Mouse (Mus musculus) left cerebral cortex, postnatal 4 days (tissue): ENCODE measurements at regions not wholly inside any gene's neighbourhood (a gene's known extent, or its start where the extent isn't known, plus 50 kb on each side); places are given as distances from the start of the nearest gene placed in this dataset.

Experiments
- DNase-seq: peaks from one replicate; pipeline ENCODE4 v3.0.0-alpha.2; 2022
- intact Hi-C: fragments of 180-260 bp; cut with DNase I; formaldehyde crosslinking; loops from one replicate; pipeline ENCODE4 v1.15.1; 2025

DNA sequence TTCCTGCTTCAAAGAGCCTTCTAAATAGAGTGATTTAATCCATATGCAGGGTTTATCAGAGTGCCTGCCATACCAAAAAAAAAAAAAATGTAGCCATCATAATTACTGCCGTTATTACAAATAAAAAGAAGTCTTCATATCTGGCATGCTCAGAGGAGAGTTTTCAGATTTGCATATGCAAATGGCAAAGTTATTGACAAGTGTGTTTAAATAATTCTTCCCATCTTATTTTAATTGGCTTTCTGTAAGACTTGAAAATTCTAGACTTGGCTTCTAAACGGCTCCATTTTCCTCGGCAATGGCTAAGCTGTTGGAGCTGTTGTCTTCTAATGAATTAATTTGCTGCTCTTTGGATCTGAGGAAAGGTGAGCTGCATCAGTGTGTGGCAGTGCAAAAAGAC lies 144.1 kb upstream of the Gm765 start:
- intact Hi-C loops: no loop called here
- DNase-seq: no peak

DNA sequence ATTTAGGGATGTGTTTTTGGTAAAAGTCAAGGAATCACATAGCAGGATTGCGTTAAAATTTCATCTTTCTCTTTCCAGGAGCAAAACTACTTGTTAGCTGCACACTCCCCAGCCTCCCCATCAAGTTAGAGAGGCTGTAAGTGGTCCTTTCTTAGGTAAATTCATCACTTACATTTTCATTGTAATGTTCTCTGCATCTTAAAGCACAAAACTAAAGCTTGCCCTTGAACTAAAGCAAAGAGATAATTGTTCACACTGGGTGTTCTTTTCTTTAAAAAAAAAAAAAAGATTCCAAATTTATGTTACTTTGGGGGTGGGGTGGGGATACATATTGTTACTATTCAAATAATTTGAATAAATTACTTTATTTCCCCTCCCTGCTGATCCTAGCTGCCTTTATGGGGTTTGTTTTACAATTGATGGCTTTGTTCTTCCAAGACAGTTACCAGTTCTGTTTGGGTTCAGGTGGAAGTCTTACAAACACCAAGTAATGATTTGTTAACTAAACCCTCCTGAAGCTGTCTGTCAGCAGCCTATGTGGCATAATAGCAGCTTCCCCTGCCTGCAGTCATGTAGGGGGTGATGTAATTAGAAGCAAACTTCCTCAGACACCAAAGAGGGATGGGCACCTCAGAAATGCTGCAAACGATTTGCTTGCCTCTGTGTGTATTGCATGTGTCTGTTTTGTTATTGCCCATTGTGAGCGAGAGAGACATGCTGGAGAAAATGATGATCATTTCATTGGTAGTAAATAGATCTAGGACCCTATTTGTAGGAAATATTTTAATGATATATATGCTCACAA lies 141.0 kb upstream of the Gm765 start:
- DNase-seq: no peak
- intact Hi-C loops: no loop called here

DNA sequence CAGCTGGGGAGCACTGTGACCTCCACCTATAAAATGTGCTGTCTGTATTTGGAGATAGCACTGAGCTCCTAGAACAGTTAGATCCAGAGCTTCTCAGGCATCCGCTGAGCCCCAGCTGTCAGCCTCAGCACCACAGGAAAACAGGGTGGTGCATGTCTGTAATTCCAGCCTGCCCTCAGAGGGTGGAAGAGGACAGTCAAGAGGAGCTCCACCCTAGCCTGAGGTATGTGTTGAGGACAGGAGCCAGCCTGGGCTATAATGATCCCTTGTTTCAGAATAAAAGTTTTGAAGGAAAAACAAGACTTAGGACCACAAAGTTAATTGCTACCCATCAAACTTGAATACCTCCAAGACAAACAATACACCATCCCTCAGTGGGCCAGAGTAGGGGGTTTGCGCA lies 139.8 kb upstream of the Gm765 start:
- intact Hi-C loops: no loop called here
- no peak for DNase-seq

DNA sequence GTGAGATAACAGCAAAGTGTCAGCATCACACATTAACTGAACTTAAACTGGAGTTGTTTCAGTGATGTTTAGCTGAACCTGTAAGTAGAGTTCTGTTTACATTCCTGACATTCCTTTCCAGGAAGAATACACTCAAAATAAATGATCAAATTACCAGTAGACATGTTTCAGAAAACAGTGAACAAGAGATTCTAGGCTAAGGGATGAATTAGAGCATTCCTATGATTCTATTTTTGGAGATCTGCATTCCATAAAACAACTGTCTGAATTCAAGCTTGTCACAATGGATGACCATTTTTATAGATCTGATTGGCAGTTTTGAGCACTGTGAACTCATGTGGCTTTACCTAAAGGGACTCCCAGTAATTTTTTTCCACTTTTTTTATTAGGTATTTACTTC lies 125.0 kb upstream of the Gm765 start:
- DNase-seq: no peak
- intact Hi-C loops: no loop called here

DNA sequence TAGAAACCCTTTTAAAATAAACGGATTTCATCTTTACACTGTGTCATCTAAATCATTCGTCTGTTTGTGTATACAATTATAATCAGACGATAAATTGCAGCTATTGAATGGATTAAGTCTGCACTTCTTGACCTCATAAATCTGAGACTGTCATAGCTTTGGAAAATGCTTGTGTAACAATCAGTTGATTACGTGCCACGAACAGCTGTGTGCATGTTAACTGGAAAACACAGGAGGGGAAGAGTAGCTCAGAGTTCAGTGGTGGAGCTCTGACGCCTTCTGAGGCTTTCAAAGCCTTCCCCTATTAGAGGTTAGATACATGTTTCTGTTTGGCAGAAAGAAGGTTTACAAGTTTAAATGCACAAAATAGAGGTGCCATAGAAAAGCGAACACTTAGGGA lies 109.7 kb upstream of the Gm765 start:
- intact Hi-C loops: no loop called here
- DNase-seq: no peak

DNA sequence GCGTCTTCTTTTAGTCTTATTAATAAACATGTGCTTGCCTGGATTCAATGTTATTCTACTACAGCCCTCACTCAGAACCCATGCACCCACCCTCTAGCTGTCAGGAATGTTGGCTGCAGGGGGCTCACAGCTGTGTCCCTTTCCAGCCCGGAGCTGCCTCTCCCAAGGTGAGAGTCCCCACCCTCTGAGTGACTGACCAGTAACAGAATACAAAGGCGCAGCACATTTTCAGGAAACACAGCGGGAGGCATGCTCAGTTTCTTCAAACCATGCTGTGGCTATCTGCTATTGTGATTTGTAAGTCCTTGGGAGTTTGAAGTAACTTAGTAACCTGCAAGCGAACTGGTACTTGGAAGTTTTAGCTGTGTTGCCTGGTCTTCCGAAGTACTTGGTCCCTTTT lies 93.1 kb upstream of the Gm765 start:
- intact Hi-C loops: no loop called here

DNA sequence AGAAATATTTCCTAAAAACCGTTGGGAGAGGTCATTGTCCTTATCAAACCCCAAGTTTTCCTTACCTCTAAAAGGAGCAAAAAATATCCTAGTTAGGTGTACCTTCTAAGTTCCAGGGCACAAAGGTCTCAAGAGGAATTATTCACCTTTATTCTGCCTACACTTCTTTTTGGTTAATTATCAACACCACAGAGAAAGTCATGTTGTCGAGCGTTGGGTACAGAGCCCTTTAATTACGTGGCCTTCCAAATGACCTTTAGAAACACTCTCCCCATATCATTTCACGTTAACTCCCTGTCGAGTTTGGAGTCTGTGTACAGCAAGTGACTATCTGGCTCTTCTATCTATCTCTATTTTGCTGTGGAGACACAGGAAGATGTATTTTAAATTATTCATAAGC lies 90.7 kb upstream of the Gm765 start:
- intact Hi-C loops: no loop called here
- no peak for DNase-seq

More for the DNA sequence above, 93.1 kb upstream of the Gm765 start:
- DNase-seq: no peak

DNA sequence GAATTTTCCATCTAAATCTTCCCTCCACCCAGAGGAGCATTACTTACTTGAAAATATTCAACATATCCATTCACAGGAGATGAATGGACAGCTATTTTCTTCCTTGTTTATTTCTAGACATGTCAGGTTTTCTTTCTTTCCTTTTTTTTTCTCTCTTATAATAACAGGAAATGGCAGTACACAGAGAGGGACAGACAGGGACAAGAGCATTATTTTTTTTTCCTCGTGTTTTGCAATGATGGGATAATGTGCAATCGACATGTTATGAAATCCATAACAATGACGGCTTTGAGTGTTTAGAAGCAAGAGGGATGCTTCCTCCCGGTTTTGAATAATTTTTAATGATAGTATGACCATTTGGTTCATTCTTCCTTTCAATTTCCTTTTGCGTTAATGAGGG lies 86.6 kb upstream of the Gm765 start:
- intact Hi-C loops: no loop called here
- no peak for DNase-seq

DNA sequence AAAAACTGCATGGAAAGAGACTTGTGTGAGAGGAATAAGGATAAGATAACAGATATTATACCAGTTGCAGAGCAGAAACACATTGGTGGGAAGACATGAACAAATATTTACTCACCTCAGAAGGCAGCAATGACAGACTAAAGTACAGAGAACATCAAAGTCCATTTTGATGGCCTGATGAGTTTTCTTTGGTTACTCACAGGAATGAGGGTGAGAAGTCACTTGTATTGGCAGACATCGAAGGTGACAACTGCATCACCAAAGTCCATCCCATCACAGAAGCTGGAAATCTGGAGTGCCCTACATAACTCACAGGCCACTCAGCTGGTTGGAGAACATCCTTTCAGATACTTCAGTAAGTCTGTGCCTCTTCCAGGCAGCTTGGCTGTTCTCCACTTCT lies 60.1 kb upstream of the Gm765 start:
- DNase-seq: no peak
- intact Hi-C loops: no loop called here

DNA sequence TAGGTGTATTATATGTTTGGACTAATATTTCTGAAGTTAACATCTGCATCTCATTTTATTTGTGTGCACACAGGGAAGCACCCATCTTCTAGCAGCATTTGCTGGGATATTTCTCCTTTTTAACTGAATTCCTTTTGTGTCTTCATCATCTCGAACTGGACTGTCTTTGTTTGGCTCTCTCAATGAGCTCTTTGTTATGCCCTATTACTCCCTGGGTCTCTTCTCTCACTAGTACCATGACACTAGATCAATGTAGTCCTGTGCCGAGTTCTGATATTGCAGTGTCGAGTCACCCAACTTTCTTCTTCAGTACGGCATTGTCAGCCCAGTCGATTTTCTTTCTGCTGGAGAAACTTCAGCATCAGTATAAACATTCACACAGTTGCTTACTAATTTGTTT lies 52.0 kb upstream of the Gm765 start:
- no peak for DNase-seq
- intact Hi-C loops: no loop called here
